Mouse (Mus musculus): ENCODE data around the gene Smg9.

Gene Smg9

DNA sequence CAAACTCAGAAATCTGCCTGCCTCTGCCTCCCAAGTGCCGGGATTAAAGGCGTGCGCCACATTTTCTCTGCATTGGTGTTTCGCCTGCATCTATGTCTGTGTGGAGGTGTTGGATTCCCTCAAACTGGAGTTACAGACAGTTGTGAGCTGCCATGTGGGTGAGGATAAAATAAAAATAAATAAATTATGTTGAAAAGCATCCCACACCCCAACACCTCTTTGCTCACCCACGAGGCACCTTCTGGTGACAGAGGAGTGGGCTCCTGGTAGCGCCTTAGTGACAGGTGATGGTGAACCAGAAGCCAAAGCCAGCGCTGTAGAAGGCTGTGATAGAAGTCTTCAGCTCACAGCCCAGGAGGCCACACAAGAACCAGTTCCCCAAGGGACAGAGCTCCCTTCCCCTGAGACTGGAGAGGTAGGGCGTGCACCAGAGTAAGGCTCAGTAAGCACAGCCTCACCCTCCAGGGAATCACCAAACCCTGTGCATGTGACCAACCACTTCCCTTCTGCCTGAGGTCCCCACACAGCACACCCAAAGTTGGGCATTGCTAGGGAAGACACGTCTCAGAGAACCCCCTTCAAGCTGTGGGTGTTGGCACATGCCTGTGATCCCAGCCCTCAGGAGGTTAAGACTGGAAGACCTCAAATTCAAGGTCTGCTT, 46.0 kb downstream of the Smg9 start:
- DNase-seq (ENCODE audit: low spot score), result no peak

DNA sequence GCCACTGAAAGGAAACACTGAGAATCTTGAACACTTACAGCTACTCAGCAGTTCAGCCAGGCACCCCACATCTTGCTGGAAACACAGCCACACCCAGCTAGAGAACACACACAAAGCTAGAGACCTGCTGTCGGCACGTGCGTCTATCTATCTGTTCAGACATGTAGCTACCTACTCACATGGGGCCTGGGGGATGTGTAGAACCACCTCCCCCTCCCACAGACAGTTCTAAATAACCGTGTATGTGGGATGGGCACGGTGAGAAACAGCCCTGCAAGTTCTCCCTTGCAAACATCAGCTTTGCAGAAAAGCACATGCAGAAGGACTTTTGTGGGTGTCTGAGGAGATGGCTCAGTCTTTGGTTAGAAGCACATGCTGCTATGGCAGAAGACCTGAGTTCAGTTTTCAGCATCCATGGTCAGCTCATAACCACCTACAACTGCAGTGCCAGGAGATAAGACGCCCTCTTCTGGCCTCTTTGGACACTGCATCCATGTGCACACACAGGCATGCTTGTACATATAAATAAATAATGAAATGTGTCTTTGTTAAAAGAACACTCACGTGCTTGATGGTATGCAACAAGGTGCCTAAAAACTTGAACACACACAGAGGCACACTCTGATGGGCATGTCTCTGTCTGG, 47.4 kb downstream of the Smg9 start:
- DNase-seq (ENCODE audit: low spot score), result no peak

DNA sequence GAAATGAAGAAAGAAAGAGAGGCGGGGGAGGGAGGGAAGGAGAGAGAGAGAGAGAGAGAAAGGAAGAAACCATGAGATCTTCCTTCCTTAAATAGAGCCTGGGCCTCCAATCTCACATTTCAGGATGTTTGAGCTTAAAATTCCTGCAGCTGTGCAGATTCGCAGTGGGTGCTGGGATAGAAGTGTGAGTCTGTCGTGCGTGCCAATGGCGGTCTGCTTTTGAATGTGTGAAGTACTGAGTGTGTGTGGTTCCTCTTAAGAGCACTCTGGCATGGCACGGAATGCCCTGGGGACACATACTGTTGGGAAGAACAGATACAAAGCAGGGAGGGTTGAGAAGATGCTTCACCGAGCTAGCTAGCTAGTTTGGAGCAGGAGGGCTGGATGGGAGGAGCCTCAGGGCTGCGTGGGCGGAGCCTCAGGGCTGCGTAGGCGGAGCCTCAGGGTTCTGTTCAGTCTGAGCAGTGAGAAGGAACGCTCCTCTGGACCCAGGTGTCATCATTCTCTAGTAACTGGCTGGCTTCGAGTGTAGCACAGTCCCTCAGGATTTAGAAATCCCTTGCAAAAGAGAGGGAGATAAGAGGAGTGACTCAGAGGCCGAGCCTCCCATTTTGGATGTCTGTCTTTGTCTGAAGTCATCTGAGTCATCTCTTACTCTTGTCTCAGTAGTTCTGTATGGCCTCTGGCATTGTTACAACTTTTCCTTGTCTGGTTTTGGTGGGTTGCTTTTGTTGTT, 49.5 kb downstream of the Smg9 start:
- DNase-seq (ENCODE audit: low spot score), result no peak

DNA sequence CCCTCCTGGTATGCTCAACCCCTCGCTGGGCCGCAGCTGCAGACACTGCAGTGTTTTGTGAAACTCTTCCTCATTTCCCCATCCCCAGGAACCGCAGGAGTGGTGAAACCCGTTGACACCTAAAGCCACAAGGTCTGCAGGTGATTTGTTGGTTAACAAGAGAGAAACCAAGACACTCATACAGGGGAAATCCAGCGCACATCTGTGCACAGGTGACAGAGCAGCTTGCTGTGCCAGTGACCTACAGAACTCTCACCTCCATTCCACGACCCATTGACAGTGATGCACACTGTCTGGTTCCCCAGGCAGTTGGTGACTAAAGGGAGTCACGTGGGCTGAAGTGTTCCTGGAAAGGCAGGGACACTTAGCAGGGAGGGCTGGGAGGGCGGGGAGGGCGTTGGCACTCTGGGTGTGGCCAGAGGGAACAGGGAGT, 51.2 kb downstream of the Smg9 start:
- DNase-seq (ENCODE audit: low spot score), result no peak

DNA sequence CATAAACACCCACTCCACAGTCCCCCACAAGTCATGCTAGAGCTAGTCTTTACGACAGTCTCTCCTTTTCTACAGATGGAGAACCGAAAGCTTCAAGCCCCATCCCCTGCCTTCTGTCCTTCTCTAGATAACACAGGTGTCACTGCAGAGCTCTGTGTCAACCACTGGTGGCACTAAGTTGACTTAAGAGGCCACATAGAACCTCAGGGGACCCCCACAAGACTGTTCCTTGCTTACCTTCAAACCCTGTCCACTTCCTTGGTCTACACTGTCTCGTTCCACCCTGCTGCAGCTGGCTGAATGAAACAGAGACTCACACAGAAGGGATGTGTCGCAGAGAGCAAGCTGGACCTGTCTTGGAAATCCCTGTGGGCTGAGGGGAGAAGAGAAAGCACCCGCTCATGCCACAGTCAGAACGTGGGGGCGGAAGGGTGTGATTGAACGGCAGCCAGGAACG, 52.5 kb downstream of the Smg9 start, which contains the start of gene Irgc1:
Gene Irgc1 (minus strand): TSS at position 443 of the 457 bp plus-strand sequence.
- no peak for DNase-seq (ENCODE audit: low spot score)

DNA sequence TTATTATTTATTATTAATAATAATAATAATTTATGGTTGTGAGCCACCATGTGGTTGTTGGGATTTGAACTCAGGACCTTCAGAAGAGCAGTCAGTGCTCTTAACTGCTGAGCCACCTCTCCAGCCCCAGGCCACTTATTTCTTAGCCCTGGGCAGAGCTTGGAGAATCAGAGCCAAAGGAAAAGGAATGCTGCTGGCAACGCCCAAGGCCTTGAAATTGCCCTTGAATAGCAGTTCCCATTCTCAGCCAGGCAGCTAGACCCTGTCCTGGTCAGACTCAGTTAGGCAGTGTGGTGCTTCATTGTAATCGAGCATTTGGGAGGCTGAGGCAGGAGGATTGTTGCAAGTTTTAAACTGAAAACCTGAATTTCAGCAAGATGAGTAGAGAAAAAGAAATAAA, 54.8 kb downstream of the Smg9 start:
- no peak for DNase-seq (ENCODE audit: low spot score)

DNA sequence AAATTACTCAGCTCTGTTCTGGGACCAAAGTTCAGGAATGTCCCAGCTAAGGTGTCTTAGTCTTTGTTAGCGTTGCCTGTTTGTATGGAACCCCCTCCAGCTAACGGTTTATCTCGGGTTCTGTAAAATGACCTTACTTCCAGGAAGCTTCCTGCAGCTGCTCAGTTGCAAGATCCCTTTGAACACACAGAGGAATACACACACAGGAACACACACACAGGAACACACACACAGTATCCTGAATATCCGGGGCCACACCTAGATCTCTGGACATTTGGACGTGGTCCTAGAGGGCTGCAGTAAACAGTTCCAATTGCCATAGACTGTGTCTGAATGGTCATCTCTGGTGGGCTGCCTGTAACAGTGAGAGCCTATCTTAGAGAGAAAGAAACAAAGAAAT, 56.3 kb downstream of the Smg9 start:
- DNase-seq (ENCODE audit: low spot score), result no peak

DNA sequence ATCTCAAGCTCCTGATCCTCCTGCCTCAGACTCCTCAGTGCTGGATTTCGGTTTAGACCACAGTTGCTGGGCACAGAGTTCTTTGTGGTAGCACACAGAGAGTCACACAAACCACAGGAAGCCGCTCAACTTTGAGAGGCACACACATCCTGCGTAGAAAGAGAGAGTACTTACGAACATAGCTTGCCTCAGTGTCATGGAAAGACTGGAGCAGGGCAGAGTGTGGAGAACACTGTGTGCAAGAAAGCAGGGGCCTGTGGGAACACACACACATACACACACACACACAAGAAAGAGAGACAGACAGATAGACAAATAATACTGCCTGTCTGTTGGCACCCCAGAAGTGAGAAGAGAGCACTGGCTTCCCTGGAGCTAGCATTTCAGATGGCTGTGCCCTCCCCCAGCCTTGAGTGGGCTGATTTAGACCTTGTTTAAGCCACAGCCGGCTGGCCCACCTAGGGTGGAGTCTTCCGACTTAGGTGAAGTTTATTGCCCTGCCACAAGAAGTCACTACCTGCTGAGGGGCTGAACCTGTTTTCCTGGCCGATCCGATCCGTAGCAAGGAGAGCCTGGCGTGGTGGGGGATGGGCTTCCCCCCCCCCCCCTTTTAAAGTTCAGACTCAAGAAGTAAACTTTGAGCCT, 58.4 kb downstream of the Smg9 start:
- DNase-seq (ENCODE audit: low spot score), result no peak

DNA sequence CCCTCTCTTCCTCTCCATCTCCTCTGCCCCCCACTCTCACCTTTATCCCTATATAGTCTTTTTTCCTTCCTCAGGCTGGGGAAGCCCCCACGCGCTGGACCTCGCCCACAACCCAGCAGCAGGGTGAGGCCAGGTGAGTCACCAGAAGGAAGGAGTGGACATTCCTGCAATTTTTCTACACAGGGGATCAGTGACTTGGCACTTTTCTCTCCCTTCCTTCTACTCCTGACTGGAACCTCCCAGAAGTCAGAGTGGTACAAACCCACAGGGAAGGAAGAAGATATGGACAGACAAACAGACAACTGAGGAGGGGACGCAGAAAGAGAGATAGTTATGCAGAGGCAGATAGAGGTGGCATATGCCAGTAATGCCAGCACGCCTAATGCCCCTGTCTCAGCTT, 60.0 kb downstream of the Smg9 start:
- no peak for DNase-seq (ENCODE audit: low spot score)

DNA sequence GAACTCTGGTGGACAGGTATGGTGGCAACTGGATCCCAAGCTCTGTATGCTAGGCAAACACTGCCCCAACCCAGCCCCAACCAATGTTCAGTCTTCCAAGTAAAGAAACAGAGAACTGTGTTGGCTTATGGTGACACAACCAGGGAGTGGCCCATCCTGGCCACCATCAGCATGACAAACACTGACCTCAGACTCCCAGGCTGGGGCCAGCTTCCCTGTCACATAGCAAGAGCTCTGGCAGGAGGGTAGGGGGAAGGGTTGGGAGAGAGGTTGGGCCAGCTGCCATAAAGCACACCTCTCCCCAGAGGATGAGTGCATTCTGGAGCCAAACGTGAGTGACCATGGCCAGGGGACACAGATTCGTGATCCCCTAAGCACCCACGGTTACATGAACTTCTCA, 60.4 kb downstream of the Smg9 start:
- DNase-seq (ENCODE audit: low spot score), result no peak

DNA sequence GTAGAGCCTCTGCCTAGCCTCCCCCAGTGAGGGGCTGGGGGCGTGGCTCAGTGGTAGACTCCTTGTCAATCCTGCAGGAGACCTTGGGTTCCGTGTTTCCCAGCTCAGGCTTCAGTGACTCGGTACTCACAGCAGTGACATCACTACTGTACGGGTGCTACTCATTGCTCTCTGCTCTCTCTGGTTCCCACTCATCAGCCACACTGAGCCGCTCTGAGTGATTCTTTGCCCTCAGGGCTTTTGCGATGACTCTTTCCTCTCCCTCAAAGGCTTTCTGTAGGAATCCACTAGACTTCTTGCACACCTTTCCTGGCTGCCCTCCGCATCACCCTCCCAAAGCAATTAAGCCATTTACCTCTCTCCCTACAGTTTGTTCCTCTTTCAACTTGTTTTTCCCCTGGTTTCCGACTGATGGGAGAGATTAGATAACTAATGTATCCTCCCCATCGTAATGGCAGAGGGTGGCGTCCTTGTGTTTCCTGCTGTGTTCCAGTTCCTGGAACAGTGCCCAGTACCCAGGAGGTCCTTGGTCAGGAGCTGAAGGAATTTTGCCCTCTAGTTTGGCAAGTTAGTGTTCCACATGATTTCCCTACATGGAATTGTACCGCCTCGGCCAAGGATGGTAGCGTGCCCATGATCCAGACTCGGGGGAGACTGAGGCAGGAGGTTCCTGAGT, 62.1 kb downstream of the Smg9 start:
- no peak for DNase-seq (ENCODE audit: low spot score)

DNA sequence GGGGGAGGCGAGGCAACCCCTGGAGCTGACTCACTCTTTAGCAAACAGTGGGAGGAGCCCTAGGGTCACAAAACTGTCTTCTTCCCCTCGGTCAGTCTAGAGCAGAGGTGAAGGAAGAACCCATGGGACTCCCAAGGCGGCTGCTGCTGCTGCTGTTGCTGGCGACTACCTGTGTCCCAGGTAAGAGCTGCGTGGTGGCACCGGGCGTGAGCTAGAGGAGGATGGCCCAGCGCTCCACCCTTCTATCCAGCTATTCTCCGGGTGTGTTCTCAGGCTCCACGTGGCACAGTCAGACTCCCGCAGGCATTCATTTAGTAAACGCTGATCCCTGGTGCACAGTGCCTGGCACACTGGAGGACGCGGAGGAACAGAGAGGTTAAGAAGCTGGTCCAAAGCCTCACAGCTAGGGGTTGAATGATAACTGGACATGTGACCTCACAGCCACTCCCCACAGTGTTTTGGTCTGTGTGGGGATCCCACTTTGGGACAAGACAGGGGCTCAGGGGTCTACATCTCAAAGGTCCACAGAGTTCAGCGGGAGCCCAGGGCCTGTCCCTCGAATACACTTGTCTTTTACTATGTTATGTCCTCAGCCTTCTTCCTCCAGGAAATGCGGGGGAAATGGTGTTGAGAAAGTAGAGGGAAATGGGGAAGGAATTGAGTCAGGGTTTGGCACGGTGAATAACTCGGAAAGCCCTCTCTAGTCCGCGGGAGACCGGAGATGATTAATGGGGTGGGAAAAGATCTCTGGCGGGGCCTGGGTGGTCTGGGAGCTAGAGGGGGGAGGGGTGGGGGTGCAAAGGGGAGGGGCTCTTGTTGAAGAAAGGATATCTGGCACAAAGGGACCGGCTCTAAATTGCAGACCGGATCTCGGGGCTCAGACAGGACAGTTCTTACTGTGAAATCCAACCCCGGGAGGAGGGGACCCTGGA, 63.2 kb downstream of the Smg9 start, which contains the start of gene Plaur:
Gene Plaur (plus strand): TSS at position 97 of the 932 bp plus-strand sequence.
- DNase-seq (ENCODE audit: low spot score), result no peak

DNA sequence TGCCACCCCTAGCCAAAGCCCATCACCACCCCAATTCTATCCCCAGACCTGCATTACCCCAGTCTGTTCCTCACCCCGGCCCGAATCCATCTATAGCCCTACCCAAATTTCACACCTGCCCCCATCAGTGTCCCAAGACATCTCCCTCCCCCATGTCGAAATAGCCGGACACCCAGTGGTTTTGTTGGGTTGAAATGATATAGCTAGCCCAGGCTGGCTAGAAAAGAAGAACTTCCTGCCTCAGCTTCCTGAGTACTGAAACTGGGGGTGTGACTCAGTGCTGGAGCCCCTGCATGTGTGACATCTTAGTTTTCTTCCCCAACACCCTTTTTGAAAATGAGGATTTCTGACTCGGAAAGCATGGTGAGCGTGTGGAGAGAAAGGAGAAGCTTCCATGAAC, 67.4 kb downstream of the Smg9 start:
- DNase-seq (ENCODE audit: low spot score), result no peak

DNA sequence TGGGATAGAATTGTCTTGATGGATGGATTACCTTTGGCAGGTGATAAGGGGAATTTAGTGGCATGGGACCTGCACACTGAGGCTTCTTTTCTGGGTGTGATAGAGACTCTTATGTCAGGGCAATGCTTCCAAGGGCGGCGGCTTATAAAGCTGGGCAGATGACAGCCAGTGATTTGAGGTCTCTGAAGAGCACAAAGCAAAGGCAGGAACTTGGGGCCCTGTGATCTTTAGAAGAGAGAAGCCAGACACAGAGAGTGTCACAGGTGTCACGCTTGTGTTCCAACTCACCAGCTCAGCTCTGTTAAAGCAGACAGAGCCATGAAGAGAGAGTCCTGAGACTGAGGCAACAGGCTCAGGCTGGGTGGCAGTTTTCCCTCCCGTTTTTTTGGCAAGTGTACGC, 68.5 kb downstream of the Smg9 start:
- no peak for DNase-seq (ENCODE audit: low spot score)

DNA sequence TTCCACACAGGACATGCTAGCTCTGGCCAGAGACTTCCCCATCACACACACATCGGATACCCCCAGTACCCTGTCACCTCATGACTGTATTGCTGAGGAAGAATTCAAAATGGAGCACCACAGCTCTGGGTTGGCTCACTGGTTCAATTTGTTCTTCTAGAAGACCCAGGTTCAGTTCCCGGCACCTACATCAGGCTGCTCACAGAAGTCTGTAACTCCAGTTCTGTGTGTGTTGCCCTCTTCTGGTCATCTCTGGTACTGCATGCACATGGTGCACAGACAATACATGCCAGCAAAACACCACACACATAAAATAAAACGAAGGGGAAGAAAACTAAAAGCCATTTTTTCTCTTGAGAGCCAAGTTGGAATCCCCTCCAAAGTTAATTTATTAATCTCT, 69.7 kb downstream of the Smg9 start:
- DNase-seq (ENCODE audit: low spot score), result no peak

DNA sequence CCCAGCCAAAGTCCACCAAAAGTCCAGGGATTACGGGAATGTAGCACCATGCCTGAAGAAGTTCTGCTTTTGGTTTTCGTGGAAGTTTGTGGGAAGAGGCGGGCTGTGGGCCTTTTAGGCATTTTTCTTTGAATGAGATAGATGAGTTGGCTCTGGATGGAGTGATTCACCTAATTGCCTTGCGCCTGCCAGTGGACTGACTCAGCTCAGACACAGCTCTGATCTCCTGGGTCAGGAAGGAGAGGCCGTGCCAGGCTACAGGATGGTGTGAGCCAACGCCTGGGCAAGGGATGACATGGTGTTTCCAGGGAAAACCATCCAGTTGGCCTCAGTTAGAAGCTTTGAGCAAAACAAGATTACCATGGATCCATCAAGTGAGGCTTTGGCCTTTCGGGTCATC, 70.9 kb downstream of the Smg9 start:
- DNase-seq (ENCODE audit: low spot score), result no peak

Data from adipocyte (in vitro differentiated cells).